Mouse (Mus musculus) C2C12 (cell line): ENCODE results near the gene Gss.

Experiments used
- CEBPB ChIP-seq: IDR thresholded peaks from one replicate; pipeline ENCODE4 v1.6.1; 2011; ENCODE audit warnings: low read depth, mild to moderate bottlenecking, control low read depth, moderate library complexity
- CTCF ChIP-seq: IDR thresholded peaks from one replicate; pipeline ENCODE4 v1.5.1; 2011; ENCODE audit not compliant: control insufficient read depth, insufficient read depth, insufficient read length
- FOSL1 ChIP-seq: IDR thresholded peaks from one replicate; pipeline ENCODE4 v1.8.0; 2011; ENCODE audit warnings: mild to moderate bottlenecking, low read length; ENCODE audit not compliant: poor library complexity, insufficient read depth, severe bottlenecking
- MAX ChIP-seq: IDR thresholded peaks from one replicate; pipeline ENCODE4 v1.6.1; 2011; ENCODE audit warnings: mild to moderate bottlenecking, control low read depth
- MYOD1 ChIP-seq: IDR thresholded peaks from one replicate; pipeline ENCODE4 v1.6.1; 2011; ENCODE audit warnings: low read depth; ENCODE audit not compliant: control insufficient read depth, insufficient read length

DNA sequence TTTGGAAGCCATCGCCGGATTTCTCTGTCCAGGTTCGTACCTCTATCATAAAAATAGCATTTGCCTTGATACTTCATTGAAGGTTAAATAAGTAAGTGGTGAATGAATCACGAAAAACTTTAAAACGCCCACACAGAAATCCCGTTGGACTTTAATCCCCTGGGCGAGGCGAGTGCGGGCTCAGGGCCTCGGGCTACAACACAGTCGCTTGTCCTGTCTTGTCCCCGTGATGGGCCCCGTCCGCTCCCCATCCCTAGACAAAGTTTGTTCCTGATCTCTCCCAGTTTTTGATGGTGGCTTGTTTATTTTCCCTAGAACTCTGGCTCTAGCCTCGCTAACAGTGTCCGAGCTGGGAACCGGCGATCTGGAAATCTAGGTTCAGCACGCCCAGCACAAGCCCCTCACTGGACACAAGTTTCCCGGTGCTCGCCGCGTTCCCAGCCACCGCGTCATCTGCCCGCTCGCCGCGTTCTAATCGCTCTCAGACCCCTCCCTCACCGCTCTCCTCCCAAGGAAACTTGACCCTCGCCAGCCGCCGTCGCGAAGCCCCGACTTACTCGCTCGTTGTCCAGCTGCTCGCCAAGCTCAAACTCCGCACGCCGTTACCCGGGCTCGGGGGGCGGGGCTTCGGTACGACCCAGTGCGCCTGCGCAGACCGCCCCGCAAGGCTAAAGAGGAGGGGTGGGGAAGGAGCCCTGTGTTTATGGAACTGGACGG, at the start of gene Gss:
- TF ChIP-seq CTCF (no peak), MYOD1 (peak; percentile 58), CEBPB (no peak), MAX (no peak), FOSL1 (no peak)
